ENCODE assay signal across 11 mouse cellular contexts in genomic region chr11:75735462-75736252, GRCm38 (mm10). TPM values are rescaled to one million over a fixed set of nuclear protein-coding genes. Genes with fewer than 3 reads are reported as not detected.
DNase-seq lines count a peak whose midpoint lies in the region; ATAC-seq lines count a peak whose summit lies in the region.
"Had no signal": no experiment of that assay in that cellular context is flagged by ENCODE, and none has a peak within 500 bp of the region (broad histone marks: within the 10 kb centered on the region; RNA-seq: fewer than 3 reads in every experiment).

No protein-coding gene starts in this region.

- no peak for ATAC-seq in lung, embryonic 16.5 days (ENCODE audit: low read depth)
- ATAC-seq in forebrain, embryonic 16.5 days, result no peak
- no peak for ATAC-seq in limb, embryonic 15.5 days (ENCODE audit: insufficient number of reproducible peaks, low FRiP score, low TSS enrichment, low read depth)
- ATAC-seq in stomach, embryonic 15.5 days (ENCODE audit: insufficient read depth, low FRiP score, low read depth), result no peak
- no peak for ATAC-seq in megakaryocyte progenitor cell, adult 5-6 weeks (replicated peaks; ENCODE audit: poor library complexity)

- H3K4me1 ChIP-seq in lung, embryonic 16.5 days (replicated peaks; ENCODE audit: control insufficient read depth, insufficient read depth, low read length), result peaks cover 44% of the 10 kb centered on the region
- H3K4me1 ChIP-seq in forebrain, embryonic 16.5 days (replicated peaks; ENCODE audit: control insufficient read depth, insufficient read depth, low read length), result peaks cover 44% of the 10 kb centered on the region
- H3K4me1 ChIP-seq in limb, embryonic 15.5 days, result peaks cover 52% of the 10 kb centered on the region
- peaks cover 25% of the 10 kb centered on the region for H3K4me1 ChIP-seq in stomach, embryonic 15.5 days

- H3K4me3 ChIP-seq in lung, embryonic 16.5 days (ENCODE audit: low read length), result peak overlapping the region; percentile 89; the same call in 1 of the 2 replicates
- peak overlapping the region; percentile 84 for H3K4me3 ChIP-seq in forebrain, embryonic 16.5 days (replicated peaks; ENCODE audit: low read length)
- H3K4me3 ChIP-seq in limb, embryonic 15.5 days, result peak overlapping the region; percentile 83; the same call in 1 of the 2 replicates
- peak overlapping the region; percentile 88; the same call in 1 of the 2 replicates for H3K4me3 ChIP-seq in stomach, embryonic 15.5 days (replicated peaks)

- DNase-seq in lung, postnatal 25 days (ENCODE audit: low spot score), result no peak
- DNase-seq in cerebellum, adult 18-20 months, result no peak
- DNase-seq in frontal cortex, adult 2 months (ENCODE audit: extremely low spot score in 1 of 2, low spot score in 1 of 2), result no peak
- DNase-seq: cerebellum, adult 11-12 months; gastrocnemius, postnatal 14 days; thymus, adult 2 months had no signal

- 66% methylated on average over 5 of the region's 5 CpGs for WGBS in lung, embryonic 16.5 days
- 77% methylated on average over 5 of the region's 5 CpGs for WGBS in forebrain, embryonic 16.5 days
- WGBS in limb, embryonic 15.5 days, result 61% methylated on average over 5 of the region's 5 CpGs
- 66% methylated on average over 5 of the region's 5 CpGs for WGBS in stomach, embryonic 15.5 days

- no peaks in the 10 kb centered on the region for H3K9me3 ChIP-seq in lung, embryonic 16.5 days (ENCODE audit: control insufficient read depth, low read length)
- no peaks in the 10 kb centered on the region for H3K9me3 ChIP-seq in forebrain, embryonic 16.5 days (ENCODE audit: control insufficient read depth, low read length)
- no peaks in the 10 kb centered on the region for H3K9me3 ChIP-seq in limb, embryonic 15.5 days
- no peaks in the 10 kb centered on the region for H3K9me3 ChIP-seq in stomach, embryonic 15.5 days

- no peaks in the 10 kb centered on the region for H3K27me3 ChIP-seq in lung, embryonic 16.5 days (ENCODE audit: control insufficient read depth, insufficient read depth, low read depth, low read length)
- H3K27me3 ChIP-seq in forebrain, embryonic 16.5 days (replicated peaks; ENCODE audit: control insufficient read depth, insufficient read depth, low read length), result no peaks in the 10 kb centered on the region
- H3K27me3 ChIP-seq in limb, embryonic 15.5 days, result no peaks in the 10 kb centered on the region
- no peaks in the 10 kb centered on the region for H3K27me3 ChIP-seq in stomach, embryonic 15.5 days (replicated peaks)

- peaks cover 5% of the 10 kb centered on the region for H3K36me3 ChIP-seq in lung, embryonic 16.5 days (ENCODE audit: control insufficient read depth, insufficient read depth, low read length)
- no peaks in the 10 kb centered on the region for H3K36me3 ChIP-seq in forebrain, embryonic 16.5 days (ENCODE audit: control insufficient read depth, insufficient read depth)
- H3K36me3 ChIP-seq in limb, embryonic 15.5 days, result peaks cover 13% of the 10 kb centered on the region; the same call in 1 of the 2 replicates
- 0 out of 2 replicates have a peak, but pooled peaks cover 3% of the 10 kb centered on the region for H3K36me3 ChIP-seq in stomach, embryonic 15.5 days

- H3K4me2 ChIP-seq in lung, embryonic 16.5 days (ENCODE audit: low read depth, low read length), result peak overlapping the region; percentile 76
- H3K4me2 ChIP-seq in forebrain, embryonic 16.5 days (ENCODE audit: low read length), result peak overlapping the region; percentile 77
- peak overlapping the region; percentile 53 for H3K4me2 ChIP-seq in limb, embryonic 15.5 days
- H3K4me2 ChIP-seq in stomach, embryonic 15.5 days, result peak overlapping the region; percentile 59

- no peak overlapping the region for H3K27ac ChIP-seq in lung, embryonic 16.5 days (ENCODE audit: low read length)
- H3K27ac ChIP-seq in forebrain, embryonic 16.5 days (ENCODE audit: low read length), result no peak overlapping the region
- H3K27ac ChIP-seq in limb, embryonic 15.5 days, result no peak overlapping the region
- H3K27ac ChIP-seq in stomach, embryonic 15.5 days, result no peak overlapping the region

- no peak overlapping the region for H3K9ac ChIP-seq in lung, embryonic 16.5 days (ENCODE audit: low read length)
- no peak overlapping the region for H3K9ac ChIP-seq in forebrain, embryonic 16.5 days (replicated peaks; ENCODE audit: low read depth, low read length)
- no peak overlapping the region for H3K9ac ChIP-seq in limb, embryonic 15.5 days
- no peak overlapping the region for H3K9ac ChIP-seq in stomach, embryonic 15.5 days

RNA-seq across cellular contexts. Expression of gene Ywhae, which starts 3.0 kb away (rescaled TPM):
- polyA plus RNA-seq in lung, embryonic 16.5 days (2015; fragmentation: Nextera tagmentation; extraction: Ambion mirVana), result 833 and 905 TPM in 2 replicates
- polyA plus RNA-seq in forebrain, embryonic 16.5 days (2015; fragmentation: Nextera tagmentation; extraction: Ambion mirVana), result 1,407 and 1,506 TPM in 2 replicates
- polyA plus RNA-seq in limb, embryonic 15.5 days (2015; fragmentation: Nextera tagmentation; extraction: Ambion mirVana), result 697 and 700 TPM in 2 replicates
- polyA plus RNA-seq in stomach, embryonic 15.5 days (2015; fragmentation: Nextera tagmentation; extraction: Ambion mirVana), result 701 and 790 TPM in 2 replicates
- total RNA-seq in megakaryocyte progenitor cell, adult 5-6 weeks (2015), result 610 and 625 TPM in 2 replicates
- 325 and 442 TPM in 2 replicates for total RNA-seq in megakaryocyte progenitor cell, adult 5-6 weeks (2017)
- 1,066 and 1,088 TPM in 2 replicates for polyA plus RNA-seq in frontal cortex, adult 2 months (2012; rRNA removed)

RNA-seq across cellular contexts. Expression of gene Crk, which starts 56.6 kb away (rescaled TPM):
- 108 and 112 TPM in 2 replicates for polyA plus RNA-seq in lung, embryonic 16.5 days (2015; fragmentation: Nextera tagmentation; extraction: Ambion mirVana)
- polyA plus RNA-seq in forebrain, embryonic 16.5 days (2015; fragmentation: Nextera tagmentation; extraction: Ambion mirVana), result 130 and 142 TPM in 2 replicates
- 109 and 117 TPM in 2 replicates for polyA plus RNA-seq in limb, embryonic 15.5 days (2015; fragmentation: Nextera tagmentation; extraction: Ambion mirVana)
- polyA plus RNA-seq in stomach, embryonic 15.5 days (2015; fragmentation: Nextera tagmentation; extraction: Ambion mirVana), result 108 and 116 TPM in 2 replicates
- total RNA-seq in megakaryocyte progenitor cell, adult 5-6 weeks (2015), result 32.0 and 32.6 TPM in 2 replicates
- 28.4 and 40.0 TPM in 2 replicates for total RNA-seq in megakaryocyte progenitor cell, adult 5-6 weeks (2017)
- polyA plus RNA-seq in frontal cortex, adult 2 months (2012; rRNA removed), result 83.6 and 84.2 TPM in 2 replicates
